Mouse (Mus musculus) hindbrain, embryonic 13.5 days (tissue): ENCODE results near the gene Olfr139. TPM values are rescaled to one million over a fixed set of nuclear protein-coding genes. Genes with fewer than 3 reads are reported as not detected.

Experiments
- ATAC-seq: fragments of 200-750 bp; cut with Nextera tagmentation; 2 replicates; pipeline ENCODE4 v1.8.0; 2017; ENCODE audit warnings: moderate TSS enrichment; ENCODE audit not compliant: low FRiP score
- H3K27ac ChIP-seq: fragments of 300-500 bp; sonication (generic); 2 replicates; pipeline ENCODE4 v1.5.1; 2015; ENCODE audit warnings: inconsistent platforms, mild to moderate bottlenecking, moderate library complexity
- H3K27me3 ChIP-seq: fragments of 300-500 bp; sonication (generic); 2 replicates; pipeline ENCODE4 v1.6.1; 2015; ENCODE audit warnings: mild to moderate bottlenecking, inconsistent platforms
- H3K36me3 ChIP-seq: fragments of 300-500 bp; sonication (generic); 2 replicates; pipeline ENCODE4 v1.6.1; 2015; ENCODE audit warnings: mild to moderate bottlenecking, inconsistent platforms
- H3K4me1 ChIP-seq: fragments of 300-500 bp; sonication (generic); replicated peaks from 2 replicates; pipeline ENCODE4 v1.6.1; 2015; ENCODE audit warnings: inconsistent platforms
- H3K4me2 ChIP-seq: fragments of 300-500 bp; sonication (generic); 2 replicates; pipeline ENCODE4 v1.6.1; 2015; ENCODE audit warnings: inconsistent platforms, mild to moderate bottlenecking, moderate library complexity
- H3K4me3 ChIP-seq: fragments of 300-500 bp; sonication (generic); 2 replicates; pipeline ENCODE4 v1.5.1; 2015; ENCODE audit warnings: mild to moderate bottlenecking, inconsistent platforms
- H3K9ac ChIP-seq: fragments of 300-500 bp; sonication (generic); 2 replicates; pipeline ENCODE4 v1.6.1; 2015; ENCODE audit warnings: mild to moderate bottlenecking, inconsistent platforms
- H3K9me3 ChIP-seq: fragments of 300-500 bp; sonication (generic); 2 replicates; pipeline ENCODE4 v1.6.1; 2016; ENCODE audit warnings: inconsistent platforms
- WGBS: fragments of 180-500 bp; shearing (Covaris S2); methylation state at CpG from one replicate; pipeline ENCODE4 v1.1.7; 2015; 5-methylcytosine and 5-hydroxymethylcytosine counted together
- polyA plus RNA-seq: library from polyadenylated mRNA; unstranded; fragments of >200 nt; fragmentation: Nextera tagmentation; extraction: Ambion mirVana; gene quantifications from 2 replicates; pipeline ENCODE4 v1.2.1, GENCODE M21; 2015

The Olfr139 gene
- polyA plus RNA-seq = not detected in 2 replicates

DNA sequence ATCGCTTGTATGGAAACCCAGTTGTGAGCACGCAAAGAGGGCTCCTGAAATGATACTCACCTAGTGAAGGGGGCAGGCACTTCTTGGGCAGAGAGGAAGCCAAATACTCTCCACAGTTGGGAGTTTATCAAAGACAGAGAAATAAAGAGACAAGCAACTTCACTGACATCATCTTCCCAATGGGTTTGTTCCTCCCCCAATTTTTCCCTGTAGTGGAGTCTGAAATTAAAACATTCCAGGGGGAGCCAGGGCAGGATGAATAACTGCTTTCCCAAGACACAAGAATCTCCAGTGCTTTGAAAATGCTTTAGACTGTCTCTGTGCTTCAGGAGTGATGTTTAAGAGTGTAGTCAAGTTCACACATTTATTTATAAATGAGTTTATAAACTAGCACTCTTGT is at the start of gene Olfr139, which contains the start of gene Olfr399:
TSS of gene Olfr139 (minus strand) at position 101 of the 400 bp plus-strand sequence.
TSS of gene Olfr399 (minus strand) at position 165 of the 400 bp plus-strand sequence.
- Histone ChIP-seq H3K27me3 (no peaks in the 10 kb centered on the region), H3K9ac (no peak within 1 kb of the TSS), H3K4me3 (no peak within 1 kb of the TSS), H3K4me1 (no peaks in the 10 kb centered on the region), H3K27ac (no peak within 1 kb of the TSS), H3K36me3 (no peaks in the 10 kb centered on the region), H3K4me2 (no peak within 1 kb of the TSS), H3K9me3 (peaks cover 24% of the 10 kb centered on the region; the same call in 1 of the 2 replicates)
- 76% methylated on average over 2 of the region's 2 CpGs for WGBS
- ATAC-seq = no peak

- ATAC-seq = no peak
Measured at GRCm38 (mm10) chr11:74105066-74105465, 48.7 kb upstream of the Olfr139 start.

DNA sequence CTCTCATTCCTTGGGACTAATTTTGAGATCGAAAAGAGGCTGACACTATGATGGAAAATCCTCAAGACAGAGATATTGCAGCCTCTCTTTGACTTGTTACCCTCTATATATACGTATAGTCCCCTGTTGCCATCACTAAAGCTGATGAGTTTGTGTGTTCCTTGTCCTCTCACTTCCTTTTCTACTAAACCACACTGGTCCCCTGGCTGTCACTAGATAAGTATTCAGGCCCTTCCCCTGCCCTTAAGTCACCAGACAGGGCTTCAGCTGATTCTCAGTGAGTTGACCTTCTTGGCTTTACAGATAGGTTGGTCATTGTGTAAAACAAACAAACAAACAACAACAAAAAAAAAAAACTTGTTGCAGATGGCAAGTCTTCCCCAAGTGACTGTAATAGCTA is 45.2 kb upstream of the Olfr139 start:
- 47% methylated on average over 2 of the region's 2 CpGs for WGBS
- no peaks in the 10 kb centered on the region for H3K4me1 ChIP-seq
- no peak overlapping the region for H3K9ac ChIP-seq
- no peaks in the 10 kb centered on the region for H3K36me3 ChIP-seq
- no peak overlapping the region for H3K4me2 ChIP-seq
- no peak for ATAC-seq
- no peak overlapping the region for H3K27ac ChIP-seq
- H3K9me3 ChIP-seq = peaks cover 25% of the 10 kb centered on the region
- H3K27me3 ChIP-seq = no peaks in the 10 kb centered on the region
- H3K4me3 ChIP-seq = no peak overlapping the region

More at GRCm38 (mm10) chr11:74105066-74105465, 48.7 kb upstream of the Olfr139 start:
- Histone ChIP-seq H3K27me3 (no peaks in the 10 kb centered on the region), H3K4me2 (no peak overlapping the region), H3K36me3 (no peaks in the 10 kb centered on the region), H3K4me3 (no peak overlapping the region), H3K4me1 (no peaks in the 10 kb centered on the region), H3K27ac (no peak overlapping the region), H3K9me3 (peaks cover 30% of the 10 kb centered on the region), H3K9ac (no peak overlapping the region)
- 36% methylated on average over 5 of the region's 5 CpGs for WGBS

DNA sequence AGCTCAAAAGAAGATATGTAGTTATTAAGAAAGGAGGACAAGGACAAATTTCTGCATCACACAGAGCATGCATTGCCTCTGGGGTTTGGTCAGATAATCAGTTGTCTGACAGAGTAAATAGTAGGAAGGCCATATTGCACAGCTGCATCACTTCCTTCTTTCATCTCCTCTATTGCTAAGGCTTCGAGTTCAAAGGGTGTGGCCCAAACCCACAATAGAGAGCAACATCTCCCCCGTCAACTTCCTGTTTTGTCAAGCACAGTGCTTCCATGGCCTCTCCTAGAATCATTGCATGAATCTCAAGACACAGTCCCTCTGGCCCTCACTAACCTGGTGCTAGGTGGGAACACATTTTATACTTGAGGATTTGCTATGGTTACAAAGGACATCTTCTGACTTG is 44.4 kb upstream of the Olfr139 start:
- no peaks in the 10 kb centered on the region for H3K4me1 ChIP-seq
- WGBS = 76% methylated on average over 2 of the region's 2 CpGs
- H3K27me3 ChIP-seq = no peaks in the 10 kb centered on the region
- no peak overlapping the region for H3K9ac ChIP-seq
- H3K9me3 ChIP-seq = peaks cover 32% of the 10 kb centered on the region
- no peak overlapping the region for H3K4me2 ChIP-seq
- no peak overlapping the region for H3K4me3 ChIP-seq
- no peak for ATAC-seq
- H3K36me3 ChIP-seq = no peaks in the 10 kb centered on the region
- H3K27ac ChIP-seq = no peak overlapping the region

GRCm38 (mm10) chr11:74069655-74070054 is 13.3 kb upstream of the Olfr139 start, which contains the start of gene Zfp616:
Gene Zfp616 (plus strand): TSS chr11:74069955.
- no peak within 1 kb of the TSS for H3K4me3 ChIP-seq
- no peaks in the 10 kb centered on the region for H3K4me1 ChIP-seq
- H3K27ac ChIP-seq = no peak within 1 kb of the TSS
- H3K27me3 ChIP-seq = no peaks in the 10 kb centered on the region
- H3K36me3 ChIP-seq = no peaks in the 10 kb centered on the region
- WGBS = 94% methylated on average over 1 of the region's 1 CpGs
- ATAC-seq = no peak
- peaks cover 13% of the 10 kb centered on the region; the same call in 1 of the 2 replicates for H3K9me3 ChIP-seq
- H3K4me2 ChIP-seq = no peak within 1 kb of the TSS
- no peak within 1 kb of the TSS for H3K9ac ChIP-seq

DNA sequence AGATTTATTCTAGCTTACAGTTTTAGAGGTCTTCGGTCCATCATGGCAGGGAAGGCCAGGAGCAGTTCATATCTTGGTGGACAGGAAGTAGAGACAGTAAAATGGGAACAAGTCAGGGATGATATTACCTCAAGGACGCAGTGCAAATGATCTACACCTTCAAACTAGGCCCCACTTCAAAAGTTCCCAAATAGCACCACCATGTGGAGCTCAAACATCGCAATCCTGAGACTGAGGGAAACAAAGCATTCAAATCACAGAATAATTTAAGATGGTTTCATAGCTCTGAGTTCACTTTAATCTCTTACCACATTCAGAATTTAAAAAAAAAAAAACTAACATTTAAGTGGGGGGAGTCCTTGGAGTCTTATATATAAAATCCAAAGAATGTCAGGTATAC is 5.0 kb downstream of the Olfr139 start:
- no peaks in the 10 kb centered on the region for H3K27me3 ChIP-seq
- 69% methylated on average over 3 of the region's 3 CpGs for WGBS
- H3K4me2 ChIP-seq = no peak overlapping the region
- no peaks in the 10 kb centered on the region for H3K4me1 ChIP-seq
- no peak overlapping the region for H3K27ac ChIP-seq
- H3K9ac ChIP-seq = no peak overlapping the region
- no peak overlapping the region for H3K4me3 ChIP-seq
- H3K9me3 ChIP-seq = peaks cover 16% of the 10 kb centered on the region; the same call in 1 of the 2 replicates
- ATAC-seq = no peak
- no peaks in the 10 kb centered on the region for H3K36me3 ChIP-seq

Other genes starting within 250 kb of the Olfr139 start
- not detected in 2 replicates for gene Olfr392, start 239.5 kb downstream of the Olfr139 start, polyA plus RNA-seq
- not detected in 2 replicates for gene Olfr393, start 205.1 kb downstream of the Olfr139 start, polyA plus RNA-seq
- gene Olfr394, start 165.8 kb downstream of the Olfr139 start, polyA plus RNA-seq = not detected in 2 replicates
- gene Olfr395, start 147.3 kb downstream of the Olfr139 start, polyA plus RNA-seq = not detected in 2 replicates
- not detected in 2 replicates for gene Olfr23, start 119.9 kb downstream of the Olfr139 start, polyA plus RNA-seq
- not detected in 2 replicates for gene Olfr397, start 95.7 kb downstream of the Olfr139 start, polyA plus RNA-seq
- gene Olfr398, start 66.1 kb downstream of the Olfr139 start, polyA plus RNA-seq = 0.04 TPM in 1 of 2 replicates, not detected in the other
- not detected in 2 replicates for gene Olfr399, start 64 bp upstream of the Olfr139 start, polyA plus RNA-seq
- gene Zfp616, start 13.4 kb upstream of the Olfr139 start, polyA plus RNA-seq = not detected in 2 replicates
- gene Olfr401, start 57.2 kb upstream of the Olfr139 start, polyA plus RNA-seq = not detected in 2 replicates
- not detected in 2 replicates for gene Olfr402, start 97.0 kb upstream of the Olfr139 start, polyA plus RNA-seq
- not detected in 2 replicates for gene Olfr403, start 129.7 kb upstream of the Olfr139 start, polyA plus RNA-seq
- gene Olfr43, start 154.8 kb upstream of the Olfr139 start, polyA plus RNA-seq = not detected in 2 replicates
- gene Olfr406, start 203.3 kb upstream of the Olfr139 start, polyA plus RNA-seq = not detected in 2 replicates
- gene Olfr59, start 227.2 kb upstream of the Olfr139 start, polyA plus RNA-seq = not detected in 2 replicates